Mouse (Mus musculus) lung, postnatal 0 days (tissue): Measurements from ENCODE around the gene Gng8. TPM values are rescaled to one million over a fixed set of nuclear protein-coding genes. Genes with fewer than 3 reads are reported as not detected.

ENCODE experiments used
- ATAC-seq: fragments of 200-750 bp; cut with Nextera tagmentation; 2 replicates; pipeline ENCODE4 v1.8.0; 2017; ENCODE audit warnings: moderate library complexity
- DNase-seq: peaks from one replicate; pipeline ENCODE4 v3.0.0-alpha.2; 2016; ENCODE audit warnings: low spot score
- H3K27ac ChIP-seq: fragments of 300-500 bp; sonication (generic); 2 replicates; pipeline ENCODE4 v1.5.1; 2014; ENCODE audit warnings: antibody characterized with exemption, mild to moderate bottlenecking, low read length, mixed read lengths
- H3K27me3 ChIP-seq: fragments of 300-500 bp; sonication (generic); replicated peaks from 2 replicates; pipeline ENCODE4 v1.6.1; 2014; ENCODE audit warnings: low read length, mixed read lengths; ENCODE audit not compliant: insufficient read depth
- H3K36me3 ChIP-seq: fragments of 300-500 bp; sonication (generic); 2 replicates; pipeline ENCODE4 v1.6.1; 2014; ENCODE audit warnings: low read length, mixed read lengths; ENCODE audit not compliant: insufficient read depth
- H3K4me1 ChIP-seq: fragments of 300-500 bp; sonication (generic); 2 replicates; pipeline ENCODE4 v1.6.1; 2014; ENCODE audit warnings: antibody characterized with exemption, low read depth, low read length, mixed read lengths; ENCODE audit not compliant: insufficient read depth
- H3K4me2 ChIP-seq: fragments of 300-500 bp; sonication (generic); replicated peaks from 2 replicates; pipeline ENCODE4 v1.6.1; 2014; ENCODE audit warnings: low read depth, mild to moderate bottlenecking, low read length, moderate library complexity, mixed read lengths
- H3K4me3 ChIP-seq: fragments of 300-500 bp; sonication (generic); 2 replicates; pipeline ENCODE4 v1.5.1; 2014; ENCODE audit warnings: low read depth, low read length
- H3K9ac ChIP-seq: fragments of 300-500 bp; sonication (generic); replicated peaks from 2 replicates; pipeline ENCODE4 v1.6.1; 2014; ENCODE audit warnings: low read depth, mild to moderate bottlenecking
- H3K9me3 ChIP-seq: fragments of 300-500 bp; sonication (generic); 2 replicates; pipeline ENCODE4 v1.6.1; 2016; ENCODE audit warnings: low read length, mixed read lengths
- CTCF ChIP-seq: IDR thresholded peaks from 2 replicates; pipeline ENCODE4 v1.5.1; 2016; ENCODE audit warnings: antibody characterized with exemption, mild to moderate bottlenecking
- EP300 ChIP-seq: IDR thresholded peaks from 2 replicates; pipeline ENCODE4 v1.6.1; 2016; ENCODE audit warnings: antibody characterized with exemption, mild to moderate bottlenecking, control low read depth
- WGBS: fragments of 180-500 bp; shearing (Covaris S2); extraction: QIAGEN DNeasy Blood & Tissue Kit; methylation state at CpG from one replicate; pipeline ENCODE4 v1.1.7; 2014; 5-methylcytosine and 5-hydroxymethylcytosine counted together
- polyA plus RNA-seq: library from polyadenylated mRNA; unstranded; fragments of >200 nt; fragmentation: Nextera tagmentation; extraction: Ambion mirVana; gene quantifications from 2 replicates; pipeline ENCODE4 v1.2.1, GENCODE M21; 2015

Gene Gng8
- 5.2 and 6.6 TPM in 2 replicates for polyA plus RNA-seq

DNA sequence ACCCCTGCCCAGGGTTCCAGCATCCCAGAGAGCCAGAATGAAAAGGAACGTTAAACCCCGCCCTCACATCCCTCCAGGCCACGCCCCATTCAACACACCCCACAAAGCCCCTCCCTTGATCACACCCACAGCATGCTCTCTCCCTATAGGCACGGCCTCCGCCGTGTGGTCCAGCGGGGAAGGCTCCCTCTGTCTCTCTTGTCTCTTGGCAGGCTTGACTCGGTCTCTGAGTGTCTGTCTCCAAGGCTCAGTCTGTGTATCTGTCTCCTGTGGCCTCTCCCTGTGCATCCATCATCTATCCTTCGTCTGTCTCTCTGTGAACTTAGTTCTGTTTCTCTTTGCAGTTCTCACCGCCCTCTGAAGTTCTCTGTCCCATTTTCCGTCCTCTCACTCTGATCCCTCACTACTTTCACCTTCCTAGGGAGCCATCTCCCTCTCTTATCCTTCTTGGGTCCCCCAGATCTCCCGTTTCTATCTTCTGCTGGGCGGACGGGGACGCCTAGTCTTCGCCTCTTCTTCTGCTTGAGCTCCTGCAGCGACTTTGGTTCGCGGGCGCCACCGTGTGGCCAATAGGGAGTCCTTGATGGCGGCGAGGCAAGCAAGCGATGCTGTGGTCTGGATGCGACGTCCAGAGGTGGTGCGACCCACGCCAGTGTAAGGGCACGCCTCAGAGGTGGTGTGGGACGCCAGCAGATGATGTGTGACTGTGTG lies at the start of gene Gng8:
TSS of gene Gng8 (plus strand) at position 146 of the 711 bp plus-strand sequence.
- under 1% methylated on average over 27 of the region's 30 CpGs for WGBS
- ATAC-seq (peak; percentile 83), DNase-seq (peak; percentile 93)
- no peaks in the 10 kb centered on the region for H3K36me3 ChIP-seq
- no peak within 1 kb of the TSS for H3K9ac ChIP-seq
- peak within 1 kb of the TSS; percentile 59 for H3K4me2 ChIP-seq
- H3K27ac ChIP-seq = peak within 1 kb of the TSS; percentile 69
- peaks cover 15% of the 10 kb centered on the region for H3K27me3 ChIP-seq
- H3K4me3 ChIP-seq = peak within 1 kb of the TSS; percentile 26; the same call in 1 of the 2 replicates
- H3K4me1 ChIP-seq = 0 out of 2 replicates have a peak, but pooled peaks cover 3% of the 10 kb centered on the region
- H3K9me3 ChIP-seq = no peaks in the 10 kb centered on the region
- TF ChIP-seq EP300 (no peak), CTCF (peak; percentile 99)

- WGBS = under 1% methylated on average over 27 of the region's 32 CpGs
- Histone ChIP-seq H3K9me3 (no peaks in the 10 kb centered on the region), H3K4me3 (peak within 1 kb of the TSS; percentile 59), H3K9ac (peak within 1 kb of the TSS; percentile 82), H3K27me3 (no peaks in the 10 kb centered on the region), H3K4me1 (peaks cover 17% of the 10 kb centered on the region; the same call in 1 of the 2 replicates), H3K36me3 (peaks cover 21% of the 10 kb centered on the region; the same call in 1 of the 2 replicates), H3K27ac (peak within 1 kb of the TSS; percentile 94), H3K4me2 (peak within 1 kb of the TSS; percentile 98)
- DNase-seq (peak; percentile 93), ATAC-seq (peak; percentile 88)
- TF ChIP-seq CTCF = no peak
- TF ChIP-seq EP300 = no peak
These were observed 48.9 kb upstream of the Gng8 start, which contains the start of gene Prkd2 for GRCm38 (mm10) chr7:16842645-16843063. TSS of gene Prkd2 (plus strand) at chr7:16842902.

DNA sequence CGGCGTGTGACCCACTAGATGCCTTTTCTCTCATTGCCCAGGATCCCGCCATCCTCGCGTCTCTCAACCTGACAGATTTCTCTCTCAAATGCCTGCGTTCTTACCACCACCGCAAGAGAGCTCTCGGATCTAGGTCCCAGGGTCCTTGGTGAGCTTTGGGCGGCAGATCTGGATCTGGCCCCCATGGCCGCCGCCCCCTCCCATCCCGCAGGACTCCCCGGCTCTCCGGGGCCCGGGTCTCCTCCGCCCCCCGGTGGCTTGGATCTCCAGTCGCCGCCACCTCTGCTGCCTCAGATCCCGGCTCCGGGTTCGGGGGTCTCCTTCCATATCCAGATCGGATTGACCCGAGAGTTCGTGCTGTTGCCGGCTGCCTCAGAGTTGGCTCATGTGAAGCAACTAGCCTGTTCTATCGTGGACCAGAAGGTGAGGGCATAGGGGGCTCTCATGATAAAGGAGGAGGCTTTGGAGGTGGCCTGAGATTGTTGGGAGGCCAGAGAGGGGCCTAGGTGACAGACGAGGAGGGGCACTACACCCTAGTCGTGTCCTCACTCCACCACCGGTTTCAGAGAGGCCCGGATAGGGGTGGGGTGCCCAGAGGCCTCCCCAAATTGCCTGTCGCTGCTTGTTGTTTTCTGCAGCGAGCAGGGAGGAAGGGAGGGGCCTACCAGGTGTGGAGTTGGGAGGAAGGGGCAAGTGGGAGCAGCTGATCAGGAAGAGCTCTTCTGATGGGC lies 48.0 kb upstream of the Gng8 start:
- Histone ChIP-seq H3K9me3 (no peaks in the 10 kb centered on the region), H3K9ac (peak overlapping the region; percentile 82), H3K4me1 (peaks cover 17% of the 10 kb centered on the region; the same call in 1 of the 2 replicates), H3K27me3 (no peaks in the 10 kb centered on the region), H3K27ac (peak overlapping the region; percentile 94), H3K4me3 (peak overlapping the region; percentile 59), H3K4me2 (peak overlapping the region; percentile 98), H3K36me3 (peaks cover 12% of the 10 kb centered on the region; the same call in 1 of the 2 replicates)
- TF ChIP-seq EP300 (no peak), CTCF (no peak)
- DNase-seq (peak; percentile 42), ATAC-seq (no peak)
- 1% methylated on average over 33 of the region's 33 CpGs for WGBS

- peak overlapping the region; percentile 59 for H3K4me3 ChIP-seq
- peak; percentile 19 for DNase-seq
- 28% methylated on average over 3 of the region's 3 CpGs for WGBS
- no peak for ATAC-seq
- peak overlapping the region; percentile 82 for H3K9ac ChIP-seq
- peaks cover 5% of the 10 kb centered on the region; the same call in 1 of the 2 replicates for H3K36me3 ChIP-seq
- peaks cover 17% of the 10 kb centered on the region; the same call in 1 of the 2 replicates for H3K4me1 ChIP-seq
- H3K27me3 ChIP-seq = no peaks in the 10 kb centered on the region
- peak overlapping the region; percentile 94 for H3K27ac ChIP-seq
- no peaks in the 10 kb centered on the region for H3K9me3 ChIP-seq
- TF ChIP-seq EP300 = no peak
- TF ChIP-seq CTCF = no peak
- H3K4me2 ChIP-seq = peak overlapping the region; percentile 98
These were observed 46.9 kb upstream of the Gng8 start for GRCm38 (mm10) chr7:16844696-16845071.

DNA sequence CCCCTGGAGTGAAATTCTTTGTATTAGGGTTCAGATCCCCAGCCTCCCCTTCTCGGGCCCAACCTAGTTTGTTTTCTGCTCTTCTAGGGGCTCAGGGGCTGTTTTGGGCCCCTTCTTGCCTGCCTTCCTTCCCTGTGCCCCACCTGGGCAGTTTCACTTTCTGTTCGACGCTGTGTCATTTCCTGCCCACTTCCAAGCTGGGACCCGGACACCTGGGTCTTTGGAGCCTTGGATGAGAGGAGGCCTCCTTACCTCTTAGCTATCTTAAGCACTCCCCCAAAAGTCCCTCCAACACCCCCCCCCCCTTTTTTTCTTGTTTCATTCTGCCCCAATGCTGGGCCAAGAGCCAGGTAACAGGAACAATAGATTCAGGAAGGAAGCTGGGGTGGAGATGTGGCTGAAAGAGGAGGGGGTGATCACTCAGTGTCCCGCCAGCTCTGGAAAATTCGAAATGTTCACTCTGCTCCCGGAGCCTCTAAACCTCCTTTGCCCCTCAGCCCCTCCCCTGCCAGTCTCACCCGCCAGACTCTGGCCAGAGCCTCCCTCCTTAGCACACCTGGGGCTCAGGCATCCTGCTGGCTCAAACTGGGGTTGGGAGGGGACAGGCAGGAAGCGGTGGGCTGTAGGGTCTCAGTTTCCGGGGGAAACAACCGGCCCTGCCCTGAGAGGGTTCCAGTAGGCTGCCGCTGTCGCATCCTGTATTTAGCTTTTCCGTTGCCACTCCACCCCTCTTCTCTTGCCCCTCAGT lies 46.3 kb upstream of the Gng8 start:
- Histone ChIP-seq H3K4me1 (peaks cover 17% of the 10 kb centered on the region; the same call in 1 of the 2 replicates), H3K9me3 (no peaks in the 10 kb centered on the region), H3K4me2 (peak overlapping the region; percentile 98), H3K27ac (peak overlapping the region; percentile 94), H3K4me3 (peak overlapping the region; percentile 59), H3K27me3 (no peaks in the 10 kb centered on the region), H3K36me3 (peaks cover 7% of the 10 kb centered on the region), H3K9ac (peak overlapping the region; percentile 82)
- ATAC-seq = peak; percentile 34
- WGBS = 15% methylated on average over 14 of the region's 14 CpGs
- no peak for TF ChIP-seq CTCF
- peak; percentile 58 for TF ChIP-seq EP300
- peak; percentile 65 for DNase-seq
